Mouse (Mus musculus) midbrain, embryonic 13.5 days (tissue): Measurements from ENCODE around the gene Tead2. TPM values are rescaled to one million over a fixed set of nuclear protein-coding genes. Genes with fewer than 3 reads are reported as not detected.
A peak's percentile ranks its signal among the peaks of the same experiment; 100 is the strongest.

Source experiments
- ATAC-seq: fragments of 200-750 bp; cut with Nextera tagmentation; 2 replicates; pipeline ENCODE4 v1.8.0; 2017; ENCODE audit warnings: mild to moderate bottlenecking, moderate TSS enrichment, moderate library complexity
- H3K27ac ChIP-seq: fragments of 300-500 bp; sonication (generic); 2 replicates; pipeline ENCODE4 v1.5.1; 2015; ENCODE audit warnings: inconsistent platforms, mild to moderate bottlenecking, moderate library complexity
- H3K27me3 ChIP-seq: fragments of 300-500 bp; sonication (generic); 2 replicates; pipeline ENCODE4 v1.6.1; 2015; ENCODE audit warnings: mild to moderate bottlenecking, inconsistent platforms
- H3K36me3 ChIP-seq: fragments of 300-500 bp; sonication (generic); 2 replicates; pipeline ENCODE4 v1.6.1; 2015; ENCODE audit warnings: mild to moderate bottlenecking, inconsistent platforms
- H3K4me1 ChIP-seq: fragments of 300-500 bp; sonication (generic); replicated peaks from 2 replicates; pipeline ENCODE4 v1.6.1; 2015; ENCODE audit warnings: inconsistent platforms
- H3K4me2 ChIP-seq: fragments of 300-500 bp; sonication (generic); replicated peaks from 2 replicates; pipeline ENCODE4 v1.6.1; 2015; ENCODE audit warnings: moderate library complexity, mild to moderate bottlenecking, inconsistent platforms
- H3K4me3 ChIP-seq: fragments of 300-500 bp; sonication (generic); replicated peaks from 2 replicates; pipeline ENCODE4 v1.5.1; 2015; ENCODE audit warnings: mild to moderate bottlenecking, inconsistent platforms
- H3K9ac ChIP-seq: fragments of 300-500 bp; sonication (generic); replicated peaks from 2 replicates; pipeline ENCODE4 v1.6.1; 2015; ENCODE audit warnings: mild to moderate bottlenecking, inconsistent platforms
- H3K9me3 ChIP-seq: fragments of 300-500 bp; sonication (generic); 2 replicates; pipeline ENCODE4 v1.6.1; 2016; ENCODE audit warnings: mild to moderate bottlenecking, inconsistent platforms
- WGBS: fragments of 180-500 bp; shearing (Covaris S2); methylation state at CpG from one replicate; pipeline ENCODE4 v1.1.7; 2015; 5-methylcytosine and 5-hydroxymethylcytosine counted together
- polyA plus RNA-seq: library from polyadenylated mRNA; unstranded; fragments of >200 nt; fragmentation: Nextera tagmentation; extraction: Ambion mirVana; gene quantifications from 2 replicates; pipeline ENCODE4 v1.2.1, GENCODE M21; 2015

The Tead2 gene
- polyA plus RNA-seq, 1 experiment from 2014 or later: 124 TPM

GRCm38 (mm10) chr7:45192585-45193310, 22.8 kb upstream of the Tead2 start:
- ATAC-seq: no peak
- no peaks in the 10 kb centered on the region for H3K9me3 ChIP-seq
- H3K4me2 ChIP-seq: no peak overlapping the region
- peaks cover 32% of the 10 kb centered on the region for H3K27me3 ChIP-seq
- 87% methylated on average over 7 of the region's 7 CpGs for WGBS
- H3K4me1 ChIP-seq: peaks cover 12% of the 10 kb centered on the region
- H3K27ac ChIP-seq: no peak overlapping the region
- H3K36me3 ChIP-seq: no peaks in the 10 kb centered on the region
- no peak overlapping the region for H3K4me3 ChIP-seq
- H3K9ac ChIP-seq: 0 out of 2 replicates have a peak overlapping the region, but pooled peaks have one; percentile 19

GRCm38 (mm10) chr7:45193406-45193805, 22.1 kb upstream of the Tead2 start:
- H3K9me3 ChIP-seq: no peaks in the 10 kb centered on the region
- H3K27ac ChIP-seq: no peak overlapping the region
- peaks cover 14% of the 10 kb centered on the region for H3K4me1 ChIP-seq
- no peaks in the 10 kb centered on the region for H3K36me3 ChIP-seq
- no peak overlapping the region for H3K4me2 ChIP-seq
- 67% methylated on average over 4 of the region's 5 CpGs for WGBS
- H3K4me3 ChIP-seq: no peak overlapping the region
- H3K9ac ChIP-seq: 0 out of 2 replicates have a peak overlapping the region, but pooled peaks have one; percentile 19
- no peak for ATAC-seq
- peaks cover 31% of the 10 kb centered on the region for H3K27me3 ChIP-seq

GRCm38 (mm10) chr7:45193871-45194785, 21.4 kb upstream of the Tead2 start:
- no peaks in the 10 kb centered on the region for H3K9me3 ChIP-seq
- H3K36me3 ChIP-seq: no peaks in the 10 kb centered on the region
- no peak overlapping the region for H3K4me3 ChIP-seq
- no peak overlapping the region for H3K4me2 ChIP-seq
- WGBS: 71% methylated on average over 17 of the region's 17 CpGs
- no peak overlapping the region for H3K9ac ChIP-seq
- H3K27me3 ChIP-seq: peaks cover 24% of the 10 kb centered on the region
- ATAC-seq: no peak
- H3K27ac ChIP-seq: no peak overlapping the region
- peaks cover 18% of the 10 kb centered on the region for H3K4me1 ChIP-seq

- Histone ChIP-seq H3K4me2 (no peak overlapping the region), H3K36me3 (no peaks in the 10 kb centered on the region), H3K9ac (no peak overlapping the region), H3K4me3 (no peak overlapping the region), H3K27me3 (peaks cover 11% of the 10 kb centered on the region), H3K27ac (no peak overlapping the region), H3K9me3 (no peaks in the 10 kb centered on the region), H3K4me1 (peaks cover 18% of the 10 kb centered on the region)
- WGBS: 63% methylated on average over 13 of the region's 13 CpGs
- ATAC-seq: no peak
These were observed 20.0 kb upstream of the Tead2 start for GRCm38 (mm10) chr7:45195341-45196175.

- H3K4me3 ChIP-seq: no peak overlapping the region
- ATAC-seq: no peak
- H3K27ac ChIP-seq: no peak overlapping the region
- H3K9me3 ChIP-seq: no peaks in the 10 kb centered on the region
- peaks cover 18% of the 10 kb centered on the region for H3K4me1 ChIP-seq
- WGBS: 75% methylated on average over 4 of the region's 4 CpGs
- H3K9ac ChIP-seq: no peak overlapping the region
- no peak overlapping the region for H3K4me2 ChIP-seq
- peaks cover 12% of the 10 kb centered on the region for H3K27me3 ChIP-seq
- no peaks in the 10 kb centered on the region for H3K36me3 ChIP-seq
These were observed 19.4 kb upstream of the Tead2 start for GRCm38 (mm10) chr7:45196176-45196535.

GRCm38 (mm10) chr7:45196994-45197393, 18.6 kb upstream of the Tead2 start:
- H3K4me3 ChIP-seq: no peak overlapping the region
- WGBS: 76% methylated on average over 5 of the region's 5 CpGs
- H3K27ac ChIP-seq: no peak overlapping the region
- no peaks in the 10 kb centered on the region for H3K36me3 ChIP-seq
- H3K4me2 ChIP-seq: no peak overlapping the region
- H3K4me1 ChIP-seq: peaks cover 15% of the 10 kb centered on the region
- no peak overlapping the region; the same call in 1 of the 2 replicates for H3K9ac ChIP-seq
- no peak for ATAC-seq
- H3K27me3 ChIP-seq: peaks cover 12% of the 10 kb centered on the region
- no peaks in the 10 kb centered on the region for H3K9me3 ChIP-seq

GRCm38 (mm10) chr7:45198435-45198834, 17.1 kb upstream of the Tead2 start:
- Histone ChIP-seq H3K9me3 (no peaks in the 10 kb centered on the region), H3K9ac (peak overlapping the region; percentile 25; the same call in 1 of the 2 replicates), H3K27me3 (peaks cover 21% of the 10 kb centered on the region), H3K4me2 (no peak overlapping the region), H3K27ac (no peak overlapping the region), H3K36me3 (no peaks in the 10 kb centered on the region), H3K4me3 (no peak overlapping the region), H3K4me1 (peaks cover 13% of the 10 kb centered on the region; the same call in 1 of the 2 replicates)
- ATAC-seq: peak; percentile 70
- 10% methylated on average over 5 of the region's 5 CpGs for WGBS

GRCm38 (mm10) chr7:45198961-45199360, 16.6 kb upstream of the Tead2 start:
- Histone ChIP-seq H3K36me3 (no peaks in the 10 kb centered on the region), H3K9me3 (no peaks in the 10 kb centered on the region), H3K4me1 (peaks cover 13% of the 10 kb centered on the region; the same call in 1 of the 2 replicates), H3K27ac (no peak overlapping the region), H3K4me2 (no peak overlapping the region), H3K9ac (0 out of 2 replicates have a peak overlapping the region, but pooled peaks have one; percentile 25), H3K27me3 (peaks cover 20% of the 10 kb centered on the region), H3K4me3 (no peak overlapping the region)
- no peak for ATAC-seq
- 89% methylated on average over 11 of the region's 11 CpGs for WGBS

- Histone ChIP-seq H3K9ac (no peak overlapping the region), H3K4me3 (no peak overlapping the region), H3K4me1 (peaks cover 10% of the 10 kb centered on the region; the same call in 1 of the 2 replicates), H3K36me3 (no peaks in the 10 kb centered on the region), H3K9me3 (no peaks in the 10 kb centered on the region), H3K27me3 (peaks cover 19% of the 10 kb centered on the region), H3K4me2 (no peak overlapping the region), H3K27ac (no peak overlapping the region)
- ATAC-seq: no peak
- 64% methylated on average over 10 of the region's 10 CpGs for WGBS
These were observed 12.9 kb upstream of the Tead2 start for GRCm38 (mm10) chr7:45202654-45203053.

- peak; percentile 97 for ATAC-seq
- H3K4me1 ChIP-seq: 0 out of 2 replicates have a peak, but pooled peaks cover 3% of the 10 kb centered on the region
- H3K27ac ChIP-seq: peak within 1 kb of the TSS; percentile 83
- peak within 1 kb of the TSS; percentile 48 for H3K4me3 ChIP-seq
- no peaks in the 10 kb centered on the region for H3K9me3 ChIP-seq
- H3K9ac ChIP-seq: peak within 1 kb of the TSS; percentile 70
- 8% methylated on average over 44 of the region's 44 CpGs for WGBS
- H3K27me3 ChIP-seq: peaks cover 20% of the 10 kb centered on the region
- H3K4me2 ChIP-seq: peak within 1 kb of the TSS; percentile 57
- no peaks in the 10 kb centered on the region for H3K36me3 ChIP-seq
These were observed 11.0 kb upstream of the Tead2 start, which contains the start of gene Ccdc155 for GRCm38 (mm10) chr7:45204380-45205143. Gene Ccdc155, minus strand, starts transcription at chr7:45204892.

- Histone ChIP-seq H3K4me2 (no peak overlapping the region), H3K27ac (no peak overlapping the region), H3K9me3 (no peaks in the 10 kb centered on the region), H3K9ac (no peak overlapping the region), H3K27me3 (peaks cover 36% of the 10 kb centered on the region), H3K36me3 (no peaks in the 10 kb centered on the region), H3K4me1 (0 out of 2 replicates have a peak, but pooled peaks cover 3% of the 10 kb centered on the region), H3K4me3 (no peak overlapping the region)
- ATAC-seq: no peak
- 82% methylated on average over 6 of the region's 6 CpGs for WGBS
These were observed 7.3 kb upstream of the Tead2 start for GRCm38 (mm10) chr7:45208260-45208659.
